Mouse (Mus musculus): Measurements from ENCODE around the gene Olfr519. TPM values are rescaled to one million over a fixed set of nuclear protein-coding genes. Genes with fewer than 3 reads are reported as not detected.

Gene Olfr519
- polyA plus RNA-seq (2012; rRNA removed) = not detected in 2 replicates

GRCm38 (mm10) chr7:108894320-108894719 lies at the start of gene Olfr519:
TSS of gene Olfr519 (minus strand) at chr7:108894420.

GRCm38 (mm10) chr7:108933794-108934731 lies 39.8 kb upstream of the Olfr519 start, which contains the start of gene Eif3f:
TSS of gene Eif3f (plus strand) at chr7:108934417.

DNA sequence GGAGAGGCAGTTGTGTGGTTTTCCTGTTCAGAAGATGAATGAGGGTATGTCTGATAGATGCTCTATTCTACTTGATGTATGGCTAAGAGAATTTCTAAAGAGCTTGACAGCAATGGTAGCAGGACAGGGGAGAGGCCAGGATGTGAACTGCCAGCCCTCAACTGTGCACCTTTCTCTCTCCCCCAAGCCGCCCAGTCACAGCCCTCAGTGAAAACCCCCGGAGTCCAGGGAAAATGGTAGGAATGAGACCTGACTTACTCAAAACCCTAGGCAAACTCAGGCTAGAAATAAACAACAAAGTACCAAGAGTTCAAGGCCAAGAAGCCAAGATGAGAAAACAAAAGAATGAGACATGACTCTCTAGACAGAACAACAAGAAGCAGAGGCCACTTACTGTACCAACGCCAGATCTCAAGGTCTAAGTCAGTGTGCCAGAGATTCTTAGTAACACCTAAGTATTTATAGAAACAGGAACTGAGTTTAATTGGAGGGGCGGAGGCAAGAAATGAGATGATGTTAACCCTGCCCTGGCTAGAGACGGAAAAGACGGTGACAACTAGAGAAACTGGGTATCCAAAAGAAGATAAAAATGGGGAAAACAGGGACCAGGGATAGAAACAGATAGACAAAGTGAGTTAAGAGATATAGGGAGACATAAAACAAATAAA lies 35.6 kb upstream of the Olfr519 start, which contains the start of gene Nlrp10:
TSS of gene Nlrp10 (minus strand) at position 453 of the 668 bp plus-strand sequence.

DNA sequence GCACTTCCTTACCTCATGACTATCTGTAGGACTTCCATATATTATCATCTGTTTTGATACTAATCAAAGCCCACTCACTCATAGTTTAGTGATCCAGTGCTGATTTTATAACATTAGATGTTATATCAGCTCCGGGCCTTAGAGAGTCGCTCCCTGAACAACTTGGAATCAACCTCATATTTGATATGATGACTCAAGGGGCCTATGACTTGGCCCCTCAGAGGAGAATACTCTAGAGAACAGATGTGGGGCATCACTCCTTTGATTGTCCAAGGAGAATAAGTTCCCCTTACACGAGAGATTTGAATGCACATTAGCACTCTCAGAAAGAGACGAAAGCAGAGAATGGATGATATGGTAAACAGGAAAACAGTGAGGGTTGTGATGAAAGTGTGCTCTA lies 9.3 kb downstream of the Olfr519 start, which contains the start of gene Olfr518:
TSS of gene Olfr518 (minus strand) at position 101 of the 400 bp plus-strand sequence.

GRCm38 (mm10) chr7:108872279-108872678 lies 21.9 kb downstream of the Olfr519 start, which contains the start of gene Olfr517:
TSS of gene Olfr517 (minus strand) at chr7:108872379.

DNA sequence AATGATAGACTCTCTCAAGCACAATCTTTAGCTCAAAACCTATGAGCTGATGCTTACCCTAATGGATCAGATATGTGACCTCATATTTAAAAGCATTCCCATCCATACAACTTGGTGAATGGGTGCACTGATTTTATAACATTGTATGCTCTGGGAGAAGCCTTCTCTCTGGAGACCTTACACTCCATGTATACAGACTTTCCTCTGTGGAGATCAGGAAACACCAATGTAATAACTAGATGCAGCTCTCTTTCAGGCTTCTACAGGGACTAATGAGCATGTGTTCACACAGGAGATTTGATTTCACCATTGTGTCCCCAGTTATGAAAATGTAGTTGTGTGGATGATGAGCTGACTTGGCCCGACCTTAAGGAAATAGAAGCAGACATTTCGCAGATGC lies 43.8 kb downstream of the Olfr519 start, which contains the start of gene Olfr516:
TSS of gene Olfr516 (minus strand) at position 101 of the 400 bp plus-strand sequence.

Other genes with a start within 250 kb of the Olfr519 start
- not detected in 2 replicates for gene Olfr509, start 242.5 kb downstream of the Olfr519 start, polyA plus RNA-seq (2012; rRNA removed)
- gene Olfr510, start 228.0 kb downstream of the Olfr519 start, polyA plus RNA-seq (2012; rRNA removed) = not detected in 2 replicates
- not detected in 2 replicates for gene Olfr512, start 181.1 kb downstream of the Olfr519 start, polyA plus RNA-seq (2012; rRNA removed)
- gene Olfr513, start 143.4 kb downstream of the Olfr519 start, polyA plus RNA-seq (2012; rRNA removed) = not detected in 2 replicates
- gene Olfr514, start 68.4 kb downstream of the Olfr519 start, polyA plus RNA-seq (2012; rRNA removed) = not detected in 2 replicates
- not detected in 2 replicates for gene Olfr516, start 43.9 kb downstream of the Olfr519 start, polyA plus RNA-seq (2012; rRNA removed)
- gene Olfr517, start 22.0 kb downstream of the Olfr519 start, polyA plus RNA-seq (2012; rRNA removed) = not detected in 2 replicates
- gene Olfr518, start 9.4 kb downstream of the Olfr519 start, polyA plus RNA-seq (2012; rRNA removed) = not detected in 2 replicates
- gene Nlrp10, start 35.8 kb upstream of the Olfr519 start, polyA plus RNA-seq (2012; rRNA removed) = not detected in 2 replicates
- 119 and 124 TPM in 2 replicates for gene Eif3f, start 40.0 kb upstream of the Olfr519 start, polyA plus RNA-seq (2012; rRNA removed)
- 111 and 117 TPM in 2 replicates for gene Tub, start 55.9 kb upstream of the Olfr519 start, polyA plus RNA-seq (2012; rRNA removed)
- 19.8 and 24.8 TPM in 2 replicates for gene Ric3, start 188.9 kb upstream of the Olfr519 start, polyA plus RNA-seq (2012; rRNA removed)